Mouse (Mus musculus): ENCODE measurements around the gene Bbx.
A peak's percentile ranks its signal among the peaks of the same experiment; 100 is the strongest.

Gene Bbx

DNA sequence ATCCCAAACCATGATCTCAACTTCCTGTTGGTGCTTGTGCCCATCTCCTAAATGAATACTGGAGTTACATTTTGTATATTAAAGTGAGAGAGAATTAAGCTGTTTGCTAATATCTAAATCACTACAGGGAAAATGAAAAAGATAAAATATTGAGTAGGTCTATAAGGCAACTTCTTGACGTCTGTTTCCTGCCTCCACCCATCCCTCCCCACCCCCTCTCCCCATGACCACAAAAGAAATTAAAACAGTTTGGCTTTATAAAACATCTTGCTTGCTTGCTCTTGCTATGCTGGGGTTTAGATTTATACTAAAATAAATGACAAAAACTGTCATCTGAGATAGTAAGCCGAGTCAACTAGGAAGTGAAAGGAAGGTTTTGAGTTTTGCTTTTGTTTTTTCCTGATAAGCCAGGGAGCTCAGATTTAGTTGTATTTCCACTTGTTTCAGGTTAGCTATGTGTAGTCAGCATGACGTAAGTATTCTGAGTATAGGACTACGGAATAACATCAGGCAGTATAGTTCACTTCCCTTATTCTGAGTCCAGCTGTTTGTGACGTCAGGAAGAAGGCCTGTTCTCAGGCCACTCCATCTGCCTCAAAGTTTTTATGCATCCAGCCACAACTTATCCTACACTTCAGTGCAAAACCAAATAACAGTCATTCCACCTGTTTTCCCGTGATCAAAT, 36.1 kb downstream of the Bbx start:
- DNase-seq = no peak

DNA sequence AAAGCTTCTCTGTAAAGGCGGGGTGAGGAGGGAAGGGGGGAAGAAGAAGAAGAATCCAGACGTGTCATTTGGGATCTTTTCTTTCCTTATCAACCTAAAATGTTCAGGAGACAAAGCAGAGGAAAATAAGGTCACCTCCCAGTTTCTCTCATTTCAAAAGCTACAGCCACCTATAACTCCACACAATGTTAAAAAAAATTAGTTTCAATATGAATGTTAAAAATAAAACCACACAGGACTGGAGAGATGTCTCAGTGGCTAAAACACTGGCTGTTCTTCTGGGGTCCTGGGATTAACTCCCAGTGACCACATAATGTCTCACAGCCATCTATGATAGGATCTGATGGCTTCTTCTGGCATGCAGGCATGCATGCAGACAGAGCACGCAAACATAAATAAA, 43.7 kb downstream of the Bbx start:
- no peak for DNase-seq

DNA sequence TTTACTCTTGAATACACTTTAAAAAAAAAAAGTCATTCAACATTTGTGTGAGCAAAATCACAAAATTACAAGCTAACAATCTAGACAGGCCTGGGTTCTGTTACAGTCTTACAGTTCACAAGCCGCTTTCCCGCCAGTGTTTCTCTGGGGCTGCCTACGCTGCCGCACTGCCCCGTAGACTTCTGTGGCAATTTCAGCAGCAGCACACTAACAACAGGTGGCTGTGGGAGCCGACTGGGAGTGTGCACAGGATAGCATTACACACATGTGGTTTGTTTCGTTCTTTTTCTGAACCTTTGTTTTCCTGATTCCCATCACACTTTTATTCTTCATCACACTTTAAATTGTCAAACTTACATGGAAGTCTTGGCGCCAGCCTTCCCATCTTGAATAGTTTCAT, 48.6 kb downstream of the Bbx start:
- no peak for DNase-seq

- no peak for DNase-seq
Measured at GRCm38 (mm10) chr16:50381351-50381746, 50.8 kb downstream of the Bbx start.

DNA sequence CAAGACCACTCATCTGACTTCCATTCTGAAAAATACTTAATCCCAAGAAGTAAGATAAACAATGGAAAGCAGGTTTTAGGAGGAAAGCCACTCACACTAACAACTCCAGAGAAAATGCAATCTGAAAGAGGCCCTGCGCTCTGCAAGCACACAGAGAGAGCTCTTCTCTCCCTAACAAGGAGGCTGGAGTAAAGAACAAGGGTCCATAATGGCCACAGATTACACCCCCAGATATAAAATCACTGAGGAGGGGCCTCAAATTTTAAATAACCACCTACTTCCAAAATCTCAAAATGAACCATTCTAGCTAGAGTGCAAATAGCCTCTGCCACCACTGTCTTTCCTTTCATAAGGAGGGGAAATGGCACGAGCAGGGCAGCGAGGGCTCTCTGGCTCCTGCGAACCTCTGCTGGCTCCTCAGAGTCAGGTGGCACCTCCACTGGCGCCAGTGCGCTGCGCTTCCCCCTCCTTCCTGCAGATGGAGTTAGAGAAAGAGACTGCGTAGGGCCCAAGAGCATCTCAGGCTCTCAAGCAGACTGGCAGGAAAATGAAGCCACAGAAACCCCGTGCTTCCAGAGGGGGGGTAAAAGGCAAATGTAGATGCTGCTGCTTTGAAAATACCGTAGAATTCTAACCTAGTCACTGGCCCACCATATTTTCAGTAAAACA, 51.4 kb downstream of the Bbx start:
- peak; percentile 95 for DNase-seq

DNA sequence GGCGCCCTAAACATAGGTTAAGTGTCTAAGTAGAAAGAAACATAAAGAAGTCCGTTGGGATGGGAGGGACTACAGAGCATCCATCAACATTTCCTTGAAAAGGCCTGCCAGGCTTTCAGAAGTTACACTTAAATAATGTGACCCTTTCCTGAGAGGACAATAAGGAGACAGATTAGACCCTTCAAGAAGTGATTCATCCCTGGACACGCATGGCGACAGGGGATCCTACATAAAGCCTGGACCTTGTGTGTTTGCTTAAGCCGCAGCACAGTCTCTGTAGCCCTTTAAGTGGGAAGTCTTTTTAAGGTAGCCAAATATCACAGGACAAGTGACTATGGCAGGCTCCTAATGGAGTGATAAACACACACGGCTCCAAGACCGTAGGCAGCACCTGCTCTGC, 52.0 kb downstream of the Bbx start:
- no peak for DNase-seq

DNA sequence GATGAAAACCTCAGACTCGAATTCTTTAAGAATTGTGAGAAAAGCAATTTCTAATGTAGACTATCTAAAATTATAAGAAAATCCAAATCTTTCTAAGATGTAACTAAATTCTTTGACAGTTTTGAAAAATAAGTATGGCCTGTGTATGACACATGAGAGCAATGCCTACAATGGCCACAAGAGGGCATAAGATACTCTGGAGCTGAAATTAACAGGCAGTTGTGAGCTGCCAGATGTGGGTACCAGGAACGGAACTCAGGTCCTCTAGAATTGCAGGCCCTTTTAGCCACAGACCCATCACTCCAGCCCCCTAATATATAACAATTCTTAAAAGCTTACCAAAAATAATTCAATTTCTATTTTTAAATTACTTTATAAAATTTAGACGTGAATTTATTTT, 57.6 kb downstream of the Bbx start:
- no peak for DNase-seq

DNA sequence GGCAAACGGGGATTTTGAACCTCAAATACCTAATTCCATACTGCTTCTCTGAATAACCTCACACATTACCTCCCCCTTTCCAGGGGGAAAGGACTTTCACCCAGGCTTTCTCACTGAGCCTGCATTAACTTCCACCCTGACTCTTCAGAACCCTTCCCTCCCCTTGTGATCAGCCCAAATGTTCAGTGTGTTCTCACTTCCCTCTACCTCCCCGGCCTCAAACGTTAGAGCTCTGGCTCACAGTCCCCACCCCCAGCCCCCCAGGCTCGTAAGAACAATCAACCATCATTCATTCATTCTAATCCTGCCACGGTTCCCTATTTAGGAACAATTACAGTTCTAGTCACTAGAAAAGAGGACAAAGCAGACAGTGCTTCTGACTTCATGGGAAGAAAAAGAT, 58.5 kb downstream of the Bbx start:
- DNase-seq = no peak

DNA sequence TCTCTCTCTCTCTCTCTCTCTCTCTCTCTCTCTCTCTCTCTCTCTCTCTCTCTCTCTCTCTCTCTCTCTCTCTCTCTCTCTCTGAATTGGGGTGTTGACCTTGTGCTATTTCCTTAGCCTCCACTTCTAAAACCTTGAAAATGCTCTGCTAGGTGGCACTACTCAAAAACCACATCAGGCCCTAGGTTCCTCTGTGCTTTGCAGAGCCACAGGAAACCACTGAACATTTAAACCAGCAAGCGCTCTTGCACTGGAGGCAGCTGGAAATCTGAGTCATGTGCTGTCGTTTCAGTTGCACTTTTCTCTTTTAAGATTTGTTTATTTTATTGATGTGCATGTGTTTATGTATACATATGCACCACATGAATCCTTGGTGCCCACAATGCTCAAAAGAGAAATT, 59.6 kb downstream of the Bbx start:
- no peak for DNase-seq

- DNase-seq = no peak
Measured at GRCm38 (mm10) chr16:50371460-50371859, 60.7 kb downstream of the Bbx start.

GRCm38 (mm10) chr16:50370423-50370822, 61.8 kb downstream of the Bbx start:
- no peak for DNase-seq

GRCm38 (mm10) chr16:50366556-50366955, 65.6 kb downstream of the Bbx start:
- no peak for DNase-seq

- peak; percentile 95 for DNase-seq
Measured at GRCm38 (mm10) chr16:50364189-50365059, 67.8 kb downstream of the Bbx start.

GRCm38 (mm10) chr16:50363443-50364188, 68.6 kb downstream of the Bbx start:
- DNase-seq = no peak

DNA sequence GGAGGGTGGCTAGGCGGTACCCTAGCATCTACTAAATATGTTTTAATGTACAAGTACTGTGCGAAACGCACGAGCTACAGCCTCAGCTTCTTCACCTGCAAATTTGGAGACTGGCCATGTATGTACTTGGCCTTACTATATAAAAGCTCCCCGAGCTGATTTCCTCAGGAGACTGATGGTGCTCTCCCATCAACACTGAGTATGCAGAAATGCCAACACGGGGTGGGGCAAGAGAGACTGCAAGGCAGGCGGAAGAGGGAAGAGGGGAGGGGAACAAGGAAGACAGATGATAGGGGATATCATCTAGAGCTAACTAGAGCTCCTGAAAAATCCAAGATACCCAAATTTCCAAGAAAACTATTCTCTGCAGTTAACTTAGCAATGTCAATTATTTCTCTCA, 71.6 kb downstream of the Bbx start:
- no peak for DNase-seq

GRCm38 (mm10) chr16:50329684-50330083, 102.5 kb downstream of the Bbx start:
- no peak for DNase-seq

GRCm38 (mm10) chr16:50324746-50325145, 107.4 kb downstream of the Bbx start:
- no peak for DNase-seq

DNA sequence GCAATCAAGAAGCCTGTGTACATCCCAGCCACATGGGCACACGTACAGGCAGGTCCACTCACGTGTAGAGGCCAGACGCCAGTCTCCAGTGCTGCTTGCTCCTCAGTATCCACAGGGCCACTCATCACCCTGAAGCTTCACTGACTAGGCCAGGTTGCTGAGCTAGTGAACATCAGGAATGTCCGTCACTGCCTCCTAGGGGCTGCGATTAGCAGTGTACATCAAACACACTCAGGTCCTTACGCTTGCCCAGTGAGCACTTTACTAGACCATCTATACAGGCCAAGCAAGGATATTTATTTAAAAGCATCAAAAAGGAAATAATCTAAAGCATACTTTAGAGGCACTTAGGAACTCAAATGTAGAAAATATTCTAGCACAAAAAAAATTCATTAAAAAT, 107.9 kb downstream of the Bbx start:
- no peak for DNase-seq

DNA sequence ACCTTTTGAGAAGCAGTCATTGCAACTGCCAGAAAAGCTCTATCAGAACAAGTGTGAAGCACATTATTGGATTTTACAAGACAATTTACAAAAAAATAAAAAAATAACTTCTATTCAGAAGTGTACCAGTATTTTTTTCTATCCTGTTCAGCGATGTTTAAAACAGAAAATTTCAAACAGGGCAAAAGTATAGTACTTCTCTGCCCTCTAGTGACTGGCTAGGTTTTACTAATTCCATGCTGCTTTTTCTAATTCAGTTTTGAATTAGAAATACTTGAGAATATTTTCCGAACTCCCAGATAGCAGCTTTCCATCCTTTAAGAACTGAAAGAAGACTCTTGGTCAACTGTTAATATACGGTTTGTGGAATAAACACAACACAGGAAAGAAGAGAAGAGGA, 110.8 kb downstream of the Bbx start:
- no peak for DNase-seq

GRCm38 (mm10) chr16:50318255-50318654, 113.9 kb downstream of the Bbx start:
- no peak for DNase-seq

GRCm38 (mm10) chr16:50315349-50315969, 116.7 kb downstream of the Bbx start:
- no peak for DNase-seq

DNA sequence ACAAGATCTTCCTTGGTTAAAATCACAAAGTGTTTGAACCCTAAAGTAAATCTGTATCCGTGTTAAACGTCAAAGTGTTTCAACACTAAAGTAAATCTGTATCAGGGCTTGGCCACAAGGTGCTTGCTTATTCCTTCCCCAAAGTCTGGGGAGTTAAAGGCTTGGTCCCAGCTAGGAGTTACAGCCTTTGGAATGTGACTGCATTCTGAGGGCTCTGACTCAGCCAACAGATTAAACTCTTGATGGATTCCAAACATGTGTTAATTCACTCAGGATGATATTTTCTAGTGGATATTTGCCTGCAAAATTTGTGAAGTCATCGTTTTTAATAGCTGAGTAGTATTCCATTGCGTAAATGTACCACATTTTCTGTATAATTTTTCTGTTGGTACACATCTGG, 120.6 kb downstream of the Bbx start:
- no peak for DNase-seq
